Mouse (Mus musculus): ENCODE data around the gene Idnk. TPM values are rescaled to one million over a fixed set of nuclear protein-coding genes. Genes with fewer than 3 reads are reported as not detected.
"Not testable (repeated sequence)": the region's sequence is repeated elsewhere in the genome, so short reads cannot be mapped to it uniquely, and the experiment has no call there.

The Idnk gene
- total RNA-seq, 1 experiment from 2014 or later, result 88.8 TPM

DNA sequence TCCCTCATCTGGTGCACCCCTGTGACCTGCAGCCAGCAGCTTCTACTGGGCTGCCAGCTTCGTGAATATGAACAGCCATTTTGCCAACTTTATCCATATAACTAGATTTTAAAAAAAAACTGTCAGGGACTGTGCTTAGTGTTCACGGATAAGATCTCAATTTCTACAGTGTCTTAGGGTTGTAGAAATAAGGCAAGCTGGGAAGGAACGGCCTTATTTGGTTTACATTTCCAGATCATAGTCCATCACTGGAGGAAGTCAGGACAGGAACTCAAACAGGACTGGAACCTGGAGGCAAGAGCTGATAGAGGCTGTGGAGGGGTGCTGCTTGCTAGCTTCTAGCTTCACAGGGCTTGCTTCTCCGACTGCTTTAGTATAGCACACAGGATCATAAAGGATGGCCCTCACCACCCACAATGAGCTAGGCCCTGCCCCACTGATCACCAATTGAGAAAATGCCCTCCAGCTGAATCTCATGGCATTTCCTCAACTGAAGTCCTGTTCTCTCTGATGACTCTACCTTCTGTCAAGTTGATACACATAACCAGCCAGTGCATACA lies 27.7 kb upstream of the Idnk start:
- ATAC-seq (ENCODE audit: extremely low read depth, insufficient number of reproducible peaks, low FRiP score, poor library complexity, severe bottlenecking), result no peak

- ATAC-seq (ENCODE audit: extremely low read depth, insufficient number of reproducible peaks, low FRiP score, poor library complexity, severe bottlenecking), result no peak
These were observed 25.8 kb upstream of the Idnk start for GRCm38 (mm10) chr13:58131692-58132091.

GRCm38 (mm10) chr13:58146603-58147002 lies 10.8 kb upstream of the Idnk start:
- ATAC-seq (ENCODE audit: extremely low read depth, insufficient number of reproducible peaks, low FRiP score, poor library complexity, severe bottlenecking), result not testable (repeated sequence)

DNA sequence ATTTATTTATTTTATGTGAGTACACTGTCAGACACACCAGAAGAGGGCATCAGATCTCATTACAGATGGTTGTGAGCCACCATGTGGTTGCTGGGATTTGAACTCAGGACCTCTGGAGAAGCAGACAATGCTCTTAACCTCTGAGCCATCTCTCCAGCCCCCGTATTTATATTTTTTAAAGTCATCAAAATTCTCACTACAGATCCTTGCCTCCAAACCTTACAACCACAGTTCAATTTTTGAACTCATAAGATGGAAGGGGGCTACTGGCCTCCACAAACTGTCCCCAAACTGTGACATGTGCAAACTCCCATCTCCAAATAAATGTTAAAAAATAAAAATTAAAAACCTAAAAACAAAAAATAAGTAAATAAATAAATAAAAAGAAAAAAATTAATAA lies 9.7 kb upstream of the Idnk start:
- no peak for ATAC-seq (ENCODE audit: extremely low read depth, insufficient number of reproducible peaks, low FRiP score, poor library complexity, severe bottlenecking)

DNA sequence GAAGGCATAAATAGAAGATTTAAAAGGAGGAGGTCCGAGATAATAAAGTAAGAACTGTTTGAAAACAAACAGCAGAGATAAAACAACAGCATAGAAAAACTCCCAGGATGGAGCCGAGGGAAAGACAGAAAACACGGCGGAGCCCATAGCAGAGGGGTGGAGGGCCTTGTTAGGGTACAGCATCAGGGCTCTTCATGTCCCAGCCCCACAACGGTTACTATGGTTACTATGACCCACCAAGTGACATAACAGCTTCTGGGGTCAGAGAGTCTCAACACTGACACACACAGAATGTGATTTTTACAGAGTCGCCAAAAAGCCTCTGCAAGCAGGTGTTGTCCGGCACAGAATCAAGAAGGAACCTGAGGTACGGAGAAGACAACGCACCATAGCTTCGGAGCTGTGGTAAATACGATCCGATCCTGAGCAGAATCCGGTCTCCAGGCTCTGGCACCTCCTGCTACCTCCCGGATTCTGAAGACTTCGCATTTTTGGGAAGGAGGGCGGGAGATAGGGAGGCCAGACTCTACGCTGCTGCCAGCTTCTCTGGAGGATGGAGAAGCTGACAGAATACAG lies 9.1 kb upstream of the Idnk start:
- ATAC-seq (ENCODE audit: extremely low read depth, insufficient number of reproducible peaks, low FRiP score, poor library complexity, severe bottlenecking), result peak; percentile 9; the same call in 1 of the 2 replicates

- ATAC-seq (ENCODE audit: extremely low read depth, insufficient number of reproducible peaks, low FRiP score, poor library complexity, severe bottlenecking), result no peak
These were observed 8.4 kb upstream of the Idnk start for GRCm38 (mm10) chr13:58149033-58149558.

DNA sequence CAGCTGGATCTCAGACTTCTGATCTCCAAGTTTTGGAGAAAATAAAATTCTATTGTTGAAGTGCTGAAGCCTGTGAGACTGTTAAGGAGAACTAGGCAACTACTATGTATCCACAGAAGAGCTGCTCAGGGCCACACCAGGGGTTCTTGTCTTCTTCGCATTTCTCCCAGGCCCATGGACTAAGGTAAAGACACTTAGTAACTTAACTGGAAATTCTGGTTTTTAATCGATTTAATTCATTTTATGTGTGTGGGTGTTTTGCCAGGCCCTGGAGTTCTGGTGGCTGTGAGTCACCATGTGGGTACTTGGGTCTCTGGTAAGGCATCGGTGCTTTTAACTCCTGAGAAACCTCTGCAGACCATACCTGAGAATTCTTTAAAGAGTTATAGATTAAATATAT lies 7.8 kb upstream of the Idnk start:
- ATAC-seq (ENCODE audit: extremely low read depth, insufficient number of reproducible peaks, low FRiP score, poor library complexity, severe bottlenecking), result no peak

GRCm38 (mm10) chr13:58150442-58150841 lies 7.0 kb upstream of the Idnk start:
- ATAC-seq (ENCODE audit: extremely low read depth, insufficient number of reproducible peaks, low FRiP score, poor library complexity, severe bottlenecking), result no peak

DNA sequence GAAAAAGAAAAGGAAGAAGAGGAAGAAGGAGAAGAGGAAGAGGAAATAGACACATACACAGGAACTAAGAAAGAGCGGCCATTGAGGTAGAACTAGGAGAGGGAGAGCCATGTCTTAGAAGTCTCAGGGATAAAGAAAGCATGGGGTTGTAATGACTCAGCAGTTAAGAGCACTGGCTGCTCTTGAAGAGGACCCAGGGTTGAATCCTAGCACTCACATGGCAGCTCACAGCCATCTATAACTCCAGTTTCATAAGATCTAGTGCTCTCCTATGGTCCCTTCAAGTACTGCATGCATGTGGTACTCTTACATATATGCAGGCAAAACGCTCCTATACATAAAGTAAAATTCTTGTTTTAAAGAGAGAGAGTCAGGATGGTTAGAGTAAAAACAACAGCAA lies 1.4 kb upstream of the Idnk start:
- ATAC-seq (ENCODE audit: extremely low read depth, insufficient number of reproducible peaks, low FRiP score, poor library complexity, severe bottlenecking), result no peak

DNA sequence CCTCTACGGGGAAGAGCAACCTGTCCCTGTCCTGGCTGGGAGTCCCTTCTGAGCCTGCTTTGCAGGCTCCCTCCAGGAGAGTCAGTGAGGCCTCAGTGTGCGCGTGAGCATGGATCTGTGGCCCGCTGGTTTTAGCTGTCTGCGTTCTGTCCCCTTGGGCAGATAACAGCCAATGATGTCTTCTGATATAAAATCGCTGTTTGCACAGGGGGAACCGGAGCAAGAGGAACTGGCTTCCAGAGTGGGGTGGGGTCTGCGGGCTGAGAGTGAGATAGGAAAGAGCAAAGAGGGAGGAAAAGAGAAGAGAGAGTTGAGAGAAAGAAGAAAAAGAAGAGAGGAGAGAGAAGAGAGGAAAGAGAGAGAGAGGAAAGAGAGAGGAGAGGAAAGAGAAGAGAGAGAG lies 413 bp upstream of the Idnk start:
- no peak for ATAC-seq (ENCODE audit: extremely low read depth, insufficient number of reproducible peaks, low FRiP score, poor library complexity, severe bottlenecking)

DNA sequence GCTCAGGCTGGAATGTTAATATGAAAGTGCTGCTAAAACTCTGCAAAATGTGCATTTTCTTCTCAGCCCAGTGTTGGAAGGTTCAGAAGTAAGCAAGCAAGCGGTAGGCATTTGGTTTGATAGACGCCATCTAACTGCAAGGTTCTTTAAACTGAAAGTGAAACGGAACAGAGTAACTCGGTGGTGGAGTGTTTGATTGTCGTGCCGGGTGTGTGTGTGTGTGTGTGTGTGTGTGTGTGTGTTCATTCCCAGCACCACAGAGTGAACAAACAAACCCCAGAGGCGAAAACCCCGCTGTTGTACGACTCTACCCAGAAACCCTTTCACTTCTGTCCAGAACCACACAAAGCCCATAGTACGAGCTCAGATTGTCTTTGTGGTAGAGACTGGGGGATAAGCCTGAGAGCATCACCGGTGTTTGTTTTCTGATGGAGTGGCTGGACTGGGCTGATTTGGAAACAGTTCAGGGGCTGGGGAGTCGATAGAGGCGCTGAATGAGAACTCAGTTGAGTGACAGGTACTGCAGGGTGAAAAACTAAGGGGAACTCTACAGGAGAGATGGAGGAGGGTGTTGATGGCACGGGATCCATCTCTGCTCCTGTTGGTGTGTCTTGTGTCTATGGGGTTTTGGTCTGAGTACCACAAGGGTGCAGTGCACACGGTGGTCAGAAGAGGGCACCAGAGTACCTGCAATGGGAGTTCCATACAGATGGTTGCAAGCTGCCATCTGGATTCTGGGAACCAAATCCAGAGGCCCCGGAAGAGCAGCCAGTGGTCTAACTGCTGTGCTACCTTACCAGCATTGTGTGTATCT lies 857 bp downstream of the Idnk start:
- peak; percentile 79 for ATAC-seq (ENCODE audit: extremely low read depth, insufficient number of reproducible peaks, low FRiP score, poor library complexity, severe bottlenecking)

DNA sequence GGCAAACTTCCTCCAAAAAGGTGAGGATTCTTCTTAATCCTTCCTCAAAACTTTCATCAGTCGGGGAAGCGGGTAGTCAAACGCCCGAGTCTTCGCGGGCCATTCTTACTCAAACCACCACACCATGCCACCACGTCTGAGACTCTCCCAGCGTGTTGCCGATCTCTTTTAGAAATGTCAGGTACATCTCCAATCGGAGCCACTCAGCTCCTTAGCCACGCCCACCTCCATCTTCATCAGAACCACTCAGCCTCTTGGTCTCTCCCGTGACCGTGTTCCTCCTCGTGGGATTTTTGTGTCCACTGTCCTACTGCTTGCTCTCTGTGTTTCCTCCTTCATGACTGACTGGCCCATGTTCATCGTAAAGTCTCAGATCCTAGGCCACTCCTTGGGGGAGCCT lies 3.3 kb downstream of the Idnk start:
- no peak for ATAC-seq (ENCODE audit: extremely low read depth, insufficient number of reproducible peaks, low FRiP score, poor library complexity, severe bottlenecking)

DNA sequence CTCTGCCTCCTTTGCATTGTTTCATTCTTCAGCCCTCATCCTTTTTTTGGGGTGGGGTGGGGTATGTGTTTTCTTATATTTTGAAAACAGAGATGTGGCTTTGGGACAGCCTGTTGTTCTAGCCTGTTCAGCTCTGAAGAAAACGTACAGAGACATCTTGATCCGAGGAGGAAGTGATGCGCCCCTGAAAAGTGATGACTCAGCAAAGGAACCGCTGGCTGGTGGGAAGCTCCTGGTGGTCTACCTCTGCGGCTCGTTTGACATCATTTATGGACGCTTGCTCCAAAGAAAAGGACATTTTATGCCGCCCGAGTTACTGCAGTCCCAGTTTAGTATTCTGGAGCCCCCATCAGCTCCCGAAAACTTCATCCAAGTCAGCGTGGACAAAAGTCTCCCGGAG lies 5.9 kb downstream of the Idnk start:
- no peak for ATAC-seq (ENCODE audit: extremely low read depth, insufficient number of reproducible peaks, low FRiP score, poor library complexity, severe bottlenecking)

DNA sequence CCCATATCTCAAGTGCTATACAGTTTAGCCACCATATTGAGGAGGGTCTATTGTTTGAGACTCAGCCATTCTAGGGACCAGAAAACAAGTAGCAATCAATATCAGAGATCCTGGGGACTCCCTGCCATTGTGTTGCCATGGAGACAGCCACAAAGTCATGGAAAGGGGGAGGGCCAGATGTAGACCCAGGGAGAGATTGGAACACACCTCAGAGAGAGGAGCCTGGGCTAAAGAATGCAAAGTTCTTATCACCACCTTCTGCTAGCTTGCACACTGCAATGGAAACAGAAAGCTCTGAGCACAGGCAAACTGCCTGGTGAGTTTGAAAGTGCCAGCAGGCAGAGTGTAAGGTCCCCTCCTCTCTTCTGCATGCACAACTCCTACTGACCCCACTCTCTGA lies 10.7 kb downstream of the Idnk start:
- no peak for ATAC-seq (ENCODE audit: extremely low read depth, insufficient number of reproducible peaks, low FRiP score, poor library complexity, severe bottlenecking)

- ATAC-seq (ENCODE audit: extremely low read depth, insufficient number of reproducible peaks, low FRiP score, poor library complexity, severe bottlenecking), result no peak
These were observed 18.7 kb downstream of the Idnk start for GRCm38 (mm10) chr13:58176105-58176504.

- ATAC-seq (ENCODE audit: extremely low read depth, insufficient number of reproducible peaks, low FRiP score, poor library complexity, severe bottlenecking), result no peak
These were observed 20.2 kb downstream of the Idnk start for GRCm38 (mm10) chr13:58177511-58178208.

DNA sequence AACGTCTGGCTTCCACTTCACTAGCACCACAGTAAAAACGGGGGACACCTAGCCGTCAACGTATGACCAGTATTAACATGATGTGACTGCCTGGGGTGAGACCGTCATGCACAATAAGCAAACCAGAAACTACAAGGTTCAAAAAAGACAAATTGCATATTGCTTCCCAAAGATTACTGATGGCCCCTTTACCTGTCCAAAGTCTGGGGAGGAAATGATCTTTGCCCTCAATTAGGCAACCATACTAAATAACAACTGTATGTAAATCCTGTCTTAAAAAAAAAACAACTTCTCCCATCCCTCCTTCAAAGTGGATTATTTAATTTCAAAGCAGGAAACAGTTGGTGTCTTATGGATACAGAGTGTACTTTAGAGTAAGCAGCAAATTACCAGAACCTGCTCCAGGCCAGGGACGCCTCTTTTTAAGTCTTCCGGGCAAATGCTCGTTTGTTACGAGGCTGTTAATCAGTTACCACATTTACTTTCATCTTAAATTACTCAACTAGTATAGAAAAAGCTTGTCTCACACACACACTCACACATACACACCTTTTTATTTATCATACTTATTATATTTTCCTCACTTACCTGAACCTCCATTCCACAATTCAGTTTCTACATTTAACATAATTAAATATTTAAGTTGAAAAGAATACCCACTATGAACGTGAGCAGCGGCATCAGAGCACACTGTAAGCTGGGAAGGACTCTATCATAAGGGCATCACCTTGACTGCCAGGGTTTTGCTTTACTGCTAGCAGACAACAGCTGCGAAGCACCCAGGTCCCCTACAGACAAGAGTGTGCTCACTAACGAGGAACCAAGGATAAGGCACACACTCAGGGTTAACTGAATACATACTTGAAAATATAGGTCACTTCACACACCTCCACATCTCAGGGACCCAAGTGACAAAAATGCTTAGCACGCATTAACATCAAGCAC lies 24.4 kb downstream of the Idnk start:
- no peak for ATAC-seq (ENCODE audit: extremely low read depth, insufficient number of reproducible peaks, low FRiP score, poor library complexity, severe bottlenecking)

DNA sequence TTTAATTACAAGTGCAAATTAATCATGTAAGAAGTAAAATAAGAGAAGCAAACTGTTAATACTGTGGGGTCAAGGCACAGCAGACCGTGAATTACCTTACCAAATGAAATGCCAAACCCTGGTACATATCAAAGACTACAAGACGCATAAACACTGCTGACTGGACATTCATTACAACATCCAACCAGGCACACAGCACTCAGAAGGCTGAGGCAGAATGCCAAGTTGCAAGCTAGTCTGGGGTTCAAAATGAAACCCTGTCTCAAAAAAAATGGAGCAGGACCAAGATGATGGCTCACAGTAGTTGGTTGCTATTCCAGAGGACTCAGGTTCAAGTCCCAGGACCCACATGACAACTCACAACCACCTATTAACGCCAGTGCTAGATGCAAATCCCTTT lies 26.7 kb downstream of the Idnk start:
- ATAC-seq (ENCODE audit: extremely low read depth, insufficient number of reproducible peaks, low FRiP score, poor library complexity, severe bottlenecking), result no peak

GRCm38 (mm10) chr13:58186281-58186680 lies 28.8 kb downstream of the Idnk start:
- ATAC-seq (ENCODE audit: extremely low read depth, insufficient number of reproducible peaks, low FRiP score, poor library complexity, severe bottlenecking), result no peak
